Comparison of ENCODE assay signal across 7 mouse cellular contexts in the genomic region with DNA sequence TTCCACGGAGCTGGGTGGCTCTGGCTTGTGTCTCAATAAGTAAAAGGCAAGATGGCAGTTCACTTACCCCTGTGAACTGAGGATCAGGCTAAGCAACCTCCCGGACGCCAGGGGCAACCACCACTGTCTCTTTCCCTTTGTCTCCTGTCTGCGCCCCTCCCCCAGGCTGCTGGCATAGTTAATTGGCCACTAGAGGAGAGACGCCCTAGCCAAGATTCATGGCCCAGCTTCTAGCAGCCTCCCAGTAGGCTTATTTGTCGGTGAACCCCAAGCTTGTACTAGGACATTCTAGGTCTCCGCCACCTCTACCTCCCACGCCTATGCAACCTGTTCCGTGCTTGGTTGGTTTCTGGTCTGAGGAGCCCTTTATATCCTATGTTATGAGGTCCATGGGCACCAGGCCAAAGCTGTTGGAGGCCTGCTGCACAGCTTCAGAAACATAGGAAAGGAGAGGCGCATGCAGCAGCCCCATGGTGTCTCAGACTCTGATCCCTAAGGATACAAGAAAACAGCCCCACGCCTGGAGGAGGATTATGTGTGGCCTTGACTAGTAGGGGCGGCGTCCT. TPM values are rescaled to one million over a fixed set of nuclear protein-coding genes. Genes with fewer than 3 reads are reported as not detected.
DNase-seq lines count a peak whose midpoint lies in the region; ATAC-seq lines count a peak whose summit lies in the region.

No protein-coding gene starts in this region.

- WGBS in hindbrain, embryonic 13.5 days: 41% methylated on average over 13 of the region's 13 CpGs
- 57% methylated on average over 13 of the region's 13 CpGs for WGBS in liver, embryonic 16.5 days (ENCODE audit: insufficient replicate concordance)

- H3K4me2 ChIP-seq in hindbrain, embryonic 13.5 days: peak overlapping the region; percentile 100
- H3K4me2 ChIP-seq in liver, embryonic 16.5 days (ENCODE audit: low read depth, low read length): peak overlapping the region; percentile 90

- H3K9me3 ChIP-seq in hindbrain, embryonic 13.5 days: no peaks in the 10 kb centered on the region
- no peaks in the 10 kb centered on the region for H3K9me3 ChIP-seq in liver, embryonic 16.5 days (replicated peaks; ENCODE audit: control insufficient read depth, low read length)

- H3K36me3 ChIP-seq in hindbrain, embryonic 13.5 days: peaks cover 45% of the 10 kb centered on the region
- peaks cover 15% of the 10 kb centered on the region for H3K36me3 ChIP-seq in liver, embryonic 16.5 days (ENCODE audit: control insufficient read depth, insufficient read depth)

- intact Hi-C loops in left cerebral cortex, postnatal 4 days (cut with DNase I): no loop called here

- H3K4me3 ChIP-seq in hindbrain, embryonic 13.5 days: peak overlapping the region; percentile 44
- peak overlapping the region; percentile 81 for H3K4me3 ChIP-seq in liver, embryonic 16.5 days (ENCODE audit: low read depth, low read length)

- peaks cover 40% of the 10 kb centered on the region for H3K4me1 ChIP-seq in hindbrain, embryonic 13.5 days (replicated peaks)
- H3K4me1 ChIP-seq in liver, embryonic 16.5 days (ENCODE audit: control insufficient read depth, low read depth, low read length): peaks cover 15% of the 10 kb centered on the region

- peak; percentile 93 for DNase-seq in left cerebral cortex, postnatal 4 days
- DNase-seq in left cerebral cortex, adult 8-10 months (ENCODE audit: low spot score in 2 of 2): no peak
- DNase-seq in ZHBTc4 (ENCODE audit: low read depth, low spot score): peak; percentile 80
- DNase-seq in embryo, embryonic 9.5 days (ENCODE audit: extremely low spot score): peak; percentile 40
- peak; percentile 66 for DNase-seq in right cerebral cortex, postnatal 4 days

- H3K27me3 ChIP-seq in hindbrain, embryonic 13.5 days: no peaks in the 10 kb centered on the region
- H3K27me3 ChIP-seq in liver, embryonic 16.5 days (ENCODE audit: control insufficient read depth, insufficient read depth, low read depth, low read length): no peaks in the 10 kb centered on the region

- H3K27ac ChIP-seq in hindbrain, embryonic 13.5 days: peak overlapping the region; percentile 98
- H3K27ac ChIP-seq in liver, embryonic 16.5 days (ENCODE audit: low read length): peak overlapping the region; percentile 74

- peak overlapping the region; percentile 75 for H3K9ac ChIP-seq in hindbrain, embryonic 13.5 days
- H3K9ac ChIP-seq in liver, embryonic 16.5 days (ENCODE audit: low read depth, low read length): peak overlapping the region; percentile 76

- ATAC-seq in hindbrain, embryonic 13.5 days (ENCODE audit: low FRiP score): peak; percentile 0; the same call in 1 of the 2 replicates
- ATAC-seq in liver, embryonic 16.5 days (ENCODE audit: low read depth): no peak

RNA-seq across cellular contexts. Expression of gene Tssc4, which starts 0.7 kb away (rescaled TPM):
- total RNA-seq in left cerebral cortex, postnatal 4 days (2021): 10 to 100 TPM; 41.6 to 44.8 TPM
- total RNA-seq in left cerebral cortex, adult 8-10 months (2022): 10 to 100 TPM; 37.0 to 42.1 (median 39.8) TPM
- 90.8 and 99.3 TPM in 2 replicates for polyA plus RNA-seq in hindbrain, embryonic 13.5 days (2015; fragmentation: Nextera tagmentation; extraction: Ambion mirVana)
- 33.7 and 34.1 TPM in 2 replicates for polyA plus RNA-seq in liver, embryonic 16.5 days (2015; fragmentation: Nextera tagmentation; extraction: Ambion mirVana)

RNA-seq across cellular contexts. Expression of gene Cd81, which starts 15.9 kb away (rescaled TPM):
- total RNA-seq in left cerebral cortex, postnatal 4 days (2021): 100 to 1,000 TPM; 249 to 263 TPM
- total RNA-seq in left cerebral cortex, adult 8-10 months (2022): 100 to 1,000 TPM; 406 to 526 (median 451) TPM
- 322 and 332 TPM in 2 replicates for polyA plus RNA-seq in hindbrain, embryonic 13.5 days (2015; fragmentation: Nextera tagmentation; extraction: Ambion mirVana)
- 139 and 152 TPM in 2 replicates for polyA plus RNA-seq in liver, embryonic 16.5 days (2015; fragmentation: Nextera tagmentation; extraction: Ambion mirVana)

RNA-seq across cellular contexts. Expression of gene Trpm5, which starts 26.0 kb away (rescaled TPM):
- under 1 TPM; 0.38 TPM for total RNA-seq in left cerebral cortex, postnatal 4 days (2021)
- not detected for total RNA-seq in left cerebral cortex, adult 8-10 months (2022)
- polyA plus RNA-seq in hindbrain, embryonic 13.5 days (2015; fragmentation: Nextera tagmentation; extraction: Ambion mirVana): 1.4 and 1.9 TPM in 2 replicates
- 0.78 and 0.83 TPM in 2 replicates for polyA plus RNA-seq in liver, embryonic 16.5 days (2015; fragmentation: Nextera tagmentation; extraction: Ambion mirVana)

RNA-seq across cellular contexts. Expression of gene Kcnq1, which starts 37.8 kb away (rescaled TPM):
- total RNA-seq in left cerebral cortex, postnatal 4 days (2021): 1 to 10 TPM; 1.1 to 1.5 TPM
- 1 to 10 TPM in 2 of 4 experiments, under 1 TPM in 2; 0.21 to 1.1 (median 0.86) TPM for total RNA-seq in left cerebral cortex, adult 8-10 months (2022)
- polyA plus RNA-seq in hindbrain, embryonic 13.5 days (2015; fragmentation: Nextera tagmentation; extraction: Ambion mirVana): 1.3 and 1.7 TPM in 2 replicates
- polyA plus RNA-seq in liver, embryonic 16.5 days (2015; fragmentation: Nextera tagmentation; extraction: Ambion mirVana): 0.36 and 0.65 TPM in 2 replicates

Comparison
In these comparisons a context has a peak if more than half of its experiments do, and no peak if none do; other contexts are left out.
1. DNase-seq: peak in left cerebral cortex, postnatal 4 days (single experiment), ZHBTc4 (single experiment), embryo, embryonic 9.5 days (single experiment) and right cerebral cortex, postnatal 4 days (single experiment); none in left cerebral cortex, adult 8-10 months (0 of 2).